Mouse (Mus musculus): Measurements from ENCODE around the gene Nap1l4. TPM values are rescaled to one million over a fixed set of nuclear protein-coding genes. Genes with fewer than 3 reads are reported as not detected.

Nap1l4 gene
- polyA plus RNA-seq, 1 experiment from 2014 or later, result 240 TPM

GRCm38 (mm10) chr7:143464811-143465560 lies 83.9 kb downstream of the Nap1l4 start:
- WGBS, result 12% methylated on average over 56 of the region's 56 CpGs
- Histone ChIP-seq H3K4me1 (ENCODE audit: control insufficient read depth, insufficient read depth, low read length) (peaks cover 27% of the 10 kb centered on the region), H3K27me3 (ENCODE audit: control insufficient read depth, insufficient read depth, low read length) (0 out of 2 replicates have a peak, but pooled peaks cover 2% of the 10 kb centered on the region), H3K9ac (ENCODE audit: low read length) (peak overlapping the region; percentile 69), H3K36me3 (ENCODE audit: control insufficient read depth, insufficient read depth) (no peaks in the 10 kb centered on the region), H3K9me3 (replicated peaks; ENCODE audit: control insufficient read depth, low read length) (peaks cover 8% of the 10 kb centered on the region), H3K27ac (ENCODE audit: low read length) (peak overlapping the region; percentile 41), H3K4me2 (ENCODE audit: low read depth, low read length) (peak overlapping the region; percentile 82), H3K4me3 (ENCODE audit: low read length) (peak overlapping the region; percentile 52)
- ATAC-seq (replicated peaks; ENCODE audit: extremely low read depth, insufficient read depth, low FRiP score), result peak; percentile 25; the same call in 1 of the 2 replicates

GRCm38 (mm10) chr7:143463865-143464415 lies 85.0 kb downstream of the Nap1l4 start:
- Histone ChIP-seq H3K9ac (ENCODE audit: low read length) (no peak overlapping the region), H3K36me3 (ENCODE audit: control insufficient read depth, insufficient read depth) (no peaks in the 10 kb centered on the region), H3K4me3 (ENCODE audit: low read length) (no peak overlapping the region), H3K27me3 (ENCODE audit: control insufficient read depth, insufficient read depth, low read length) (0 out of 2 replicates have a peak, but pooled peaks cover 2% of the 10 kb centered on the region), H3K9me3 (replicated peaks; ENCODE audit: control insufficient read depth, low read length) (peaks cover 16% of the 10 kb centered on the region), H3K4me2 (ENCODE audit: low read depth, low read length) (peak overlapping the region; percentile 38), H3K4me1 (ENCODE audit: control insufficient read depth, insufficient read depth, low read length) (peaks cover 22% of the 10 kb centered on the region), H3K27ac (ENCODE audit: low read length) (no peak overlapping the region; the same call in 1 of the 2 replicates)
- ATAC-seq (replicated peaks; ENCODE audit: extremely low read depth, insufficient read depth, low FRiP score), result no peak
- 16% methylated on average over 11 of the region's 11 CpGs for WGBS

Small RNA genes lying within 50 kb of the gene (microRNA-seq; reads per million reads assigned to microRNA genes)
- gene Mir7064, result not detected

Other genes with a start within 250 kb of the Nap1l4 start
- 285 and 286 TPM in 2 replicates for gene Cdkn1c, start 88.1 kb downstream of the Nap1l4 start, polyA plus RNA-seq (2015; fragmentation: Nextera tagmentation; extraction: Ambion mirVana)
- gene Slc22a18, start 75.4 kb downstream of the Nap1l4 start, polyA plus RNA-seq (2015; fragmentation: Nextera tagmentation; extraction: Ambion mirVana), result 0.66 and 1.0 TPM in 2 replicates
- gene Phlda2, start 46.0 kb downstream of the Nap1l4 start, polyA plus RNA-seq (2015; fragmentation: Nextera tagmentation; extraction: Ambion mirVana), result 0.29 and 0.71 TPM in 2 replicates
- 35.0 and 36.7 TPM in 2 replicates for gene Cars, start 51.0 kb upstream of the Nap1l4 start, polyA plus RNA-seq (2015; fragmentation: Nextera tagmentation; extraction: Ambion mirVana)
- 0.65 and 1.2 TPM in 2 replicates for gene Tnfrsf26, start 79.6 kb upstream of the Nap1l4 start, polyA plus RNA-seq (2015; fragmentation: Nextera tagmentation; extraction: Ambion mirVana)
- gene Tnfrsf22, start 100.6 kb upstream of the Nap1l4 start, polyA plus RNA-seq (2015; fragmentation: Nextera tagmentation; extraction: Ambion mirVana), result 2.2 and 2.3 TPM in 2 replicates
- gene Tnfrsf23, start 136.8 kb upstream of the Nap1l4 start, polyA plus RNA-seq (2015; fragmentation: Nextera tagmentation; extraction: Ambion mirVana), result 1.3 and 1.5 TPM in 2 replicates
- gene Osbpl5, start 207.9 kb upstream of the Nap1l4 start, polyA plus RNA-seq (2015; fragmentation: Nextera tagmentation; extraction: Ambion mirVana), result 35.8 and 39.5 TPM in 2 replicates
- gene Mrgprg, start 217.9 kb upstream of the Nap1l4 start, polyA plus RNA-seq (2015; fragmentation: Nextera tagmentation; extraction: Ambion mirVana), result not detected in 2 replicates
- gene Mrgpre, start 235.4 kb upstream of the Nap1l4 start, polyA plus RNA-seq (2015; fragmentation: Nextera tagmentation; extraction: Ambion mirVana), result 1.7 and 2.2 TPM in 2 replicates